Mouse (Mus musculus) testis, adult 10 weeks (tissue): ENCODE data around the gene Spryd3. TPM values are rescaled to one million over a fixed set of nuclear protein-coding genes. Genes with fewer than 3 reads are reported as not detected.

Experiments
- polyA plus RNA-seq: library from polyadenylated mRNA; stranded (reverse); fragments of 350-450 nt; fragmentation: Illumina TruSeq; extraction: RNeasy Lipid Tissue Mini Kit (QIAGEN cat#74804); gene quantifications from one replicate; pipeline ENCODE4 v1.2.3, GENCODE M21; 2014; ENCODE audit warnings: low read depth, low replicate concordance

Gene Spryd3
- 0.81 TPM for polyA plus RNA-seq

GRCm38 (mm10) chr15:102136129-102136758 lies at the start of gene Spryd3:
Spryd3 (minus strand) TSS chr15:102136234.

DNA sequence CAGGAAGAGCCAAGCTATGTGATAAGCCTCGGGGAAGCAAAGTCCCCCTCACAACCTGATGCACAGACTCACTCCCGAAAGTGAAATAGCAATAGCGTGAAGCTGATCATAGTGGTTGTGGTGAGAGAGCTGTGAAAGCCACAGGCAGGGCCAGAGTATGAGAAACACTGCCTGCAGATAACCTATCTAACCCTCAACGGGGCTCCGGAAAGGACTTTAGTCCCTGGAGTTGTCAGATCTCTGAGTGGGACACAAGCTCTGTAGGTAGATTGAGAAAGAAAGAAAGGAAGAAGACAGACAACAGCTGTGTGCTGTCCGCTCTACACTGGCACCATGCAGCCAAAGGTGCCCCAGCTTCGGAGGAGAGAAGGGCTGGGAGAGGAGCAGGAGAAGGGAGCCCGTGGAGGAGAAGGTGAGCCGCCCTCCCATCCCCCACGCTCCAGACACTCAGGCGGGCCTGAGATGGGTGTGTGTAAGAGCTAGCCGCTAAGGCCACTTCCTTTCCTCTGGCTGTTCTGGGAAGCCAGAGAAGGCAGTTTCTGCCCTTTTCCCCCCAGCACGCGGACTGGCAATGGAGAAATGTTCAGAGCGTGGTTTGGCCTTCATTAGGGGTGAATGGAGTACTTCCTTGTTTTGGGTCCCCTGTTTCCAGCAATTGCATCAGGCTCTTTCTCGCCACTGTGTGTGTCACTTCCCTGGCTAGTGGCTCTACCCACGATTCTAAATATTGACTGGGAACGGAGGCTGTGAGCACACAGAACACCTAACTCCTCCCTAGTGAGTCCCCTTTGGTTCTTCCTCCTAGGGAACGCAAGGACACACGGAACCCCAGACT lies 14.5 kb upstream of the Spryd3 start, which contains the start of gene Soat2:
Gene Soat2, plus strand, starts transcription at position 226 of the 835 bp plus-strand sequence.

DNA sequence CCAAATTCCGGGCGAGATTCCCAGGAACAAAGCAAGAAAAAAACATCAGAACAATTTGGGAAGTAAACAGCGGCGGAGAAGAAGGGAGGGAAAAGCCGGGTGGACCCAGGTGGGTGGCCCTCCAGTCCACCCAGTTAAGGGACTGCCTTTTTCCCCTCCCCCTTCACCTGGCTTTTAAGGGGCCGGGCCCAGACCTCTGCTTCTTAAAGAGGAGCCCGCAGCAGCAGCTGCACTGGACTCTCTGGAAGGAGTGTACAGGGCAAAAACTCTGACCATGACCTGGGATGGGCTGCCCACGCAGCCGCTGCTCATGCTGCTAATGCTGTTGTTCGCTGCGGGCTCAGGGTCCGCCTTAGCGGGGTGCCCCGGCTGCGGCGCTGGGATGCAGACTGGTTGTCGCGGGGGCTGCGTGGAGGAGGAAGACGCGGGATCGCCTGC lies 8.3 kb upstream of the Spryd3 start, which contains the start of gene Igfbp6:
Gene Igfbp6, plus strand, starts transcription at position 89 of the 438 bp plus-strand sequence.

DNA sequence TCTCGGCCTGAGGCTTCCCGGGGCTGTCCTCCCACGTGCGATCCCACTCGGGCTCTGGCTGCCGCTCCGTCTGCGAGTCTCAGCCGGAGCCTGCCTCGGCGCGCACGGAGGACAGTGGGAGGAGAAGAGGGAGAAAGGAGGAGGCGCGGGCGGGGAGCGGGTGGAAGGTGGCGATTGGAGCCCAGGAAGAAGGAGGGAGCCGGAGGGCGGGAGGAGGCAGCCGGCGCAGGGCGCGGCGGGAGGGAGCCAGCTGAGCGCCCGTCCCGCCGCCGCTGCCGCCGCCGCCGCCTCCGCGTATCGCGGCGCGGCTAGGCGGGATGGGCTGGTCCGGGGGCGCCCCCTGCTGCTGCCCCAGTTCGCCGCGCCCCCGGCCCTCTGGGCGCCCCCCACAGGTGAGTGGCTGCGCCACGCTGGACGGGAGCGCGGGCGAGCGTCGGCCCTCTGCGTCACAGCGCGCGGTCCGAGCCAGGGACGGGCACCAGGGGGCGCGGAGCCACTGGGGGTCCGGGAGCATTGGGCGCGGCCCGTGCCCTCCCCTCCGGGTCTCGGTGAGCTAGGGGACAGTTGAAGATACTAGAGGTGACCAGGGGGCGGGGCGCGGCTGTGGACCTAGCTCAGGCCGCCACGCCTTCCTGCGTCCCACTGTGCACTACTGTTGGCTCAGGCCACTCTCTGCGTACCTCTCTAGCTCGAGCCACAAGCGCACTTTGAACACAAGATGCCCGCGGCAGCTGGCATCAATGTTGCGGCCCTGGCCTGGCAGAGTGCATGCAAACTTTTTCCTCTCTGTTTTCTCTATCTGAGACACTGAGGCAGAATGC lies 35.7 kb downstream of the Spryd3 start, which contains the start of gene Tns2:
Gene Tns2, plus strand, starts transcription at position 253 of the 821 bp plus-strand sequence.

DNA sequence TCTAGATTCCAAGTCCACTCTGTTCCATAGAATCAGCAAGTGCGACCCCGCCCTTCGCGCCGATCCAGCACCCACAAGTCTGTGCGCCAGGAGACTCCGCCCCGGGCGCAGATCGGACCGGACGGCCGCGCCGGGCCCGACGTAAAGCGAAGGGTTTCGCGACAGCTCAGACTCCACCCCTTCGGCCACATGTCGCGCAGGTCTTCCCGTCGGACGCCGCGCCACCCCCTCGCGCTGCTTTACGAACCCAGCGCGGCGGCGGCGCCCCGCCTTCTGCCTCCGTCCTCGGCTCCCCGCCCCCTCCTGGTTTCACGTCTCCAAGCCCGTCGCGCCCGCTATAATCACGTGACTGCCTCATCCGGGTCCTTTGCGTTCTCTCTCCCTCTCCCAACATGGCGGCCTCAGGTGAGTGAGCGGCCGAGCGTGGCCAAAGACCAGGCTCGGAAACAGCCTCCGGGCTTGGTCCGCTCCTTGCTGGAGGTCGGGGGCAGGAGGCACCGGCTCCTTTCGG lies 62.4 kb downstream of the Spryd3 start, which contains the start of gene Eif4b:
Gene Eif4b, plus strand, starts transcription at position 215 of the 511 bp plus-strand sequence.

Other genes starting within 250 kb of the Spryd3 start
- gene Krt76, start 243.3 kb downstream of the Spryd3 start, polyA plus RNA-seq, result 0.08 TPM
- not detected for gene Krt4, start 211.5 kb downstream of the Spryd3 start, polyA plus RNA-seq
- gene Krt79, start 195.9 kb downstream of the Spryd3 start, polyA plus RNA-seq, result not detected
- not detected for gene Krt78, start 181.9 kb downstream of the Spryd3 start, polyA plus RNA-seq
- 0.46 TPM for gene Krt8, start 131.8 kb downstream of the Spryd3 start, polyA plus RNA-seq
- gene Krt18, start 108.1 kb downstream of the Spryd3 start, polyA plus RNA-seq, result not detected
- gene Eif4b, start 62.5 kb downstream of the Spryd3 start, polyA plus RNA-seq, result 54.3 TPM
- 3.6 TPM for gene Tns2, start 35.8 kb downstream of the Spryd3 start, polyA plus RNA-seq
- 0.57 TPM for gene Igfbp6, start 8.1 kb upstream of the Spryd3 start, polyA plus RNA-seq
- not detected for gene Soat2, start 14.3 kb upstream of the Spryd3 start, polyA plus RNA-seq
- gene Zfp740, start 67.0 kb upstream of the Spryd3 start, polyA plus RNA-seq, result 10.3 TPM
- gene Csad, start 68.5 kb upstream of the Spryd3 start, polyA plus RNA-seq, result 5.8 TPM
- not detected for gene Itgb7, start 95.7 kb upstream of the Spryd3 start, polyA plus RNA-seq
- gene Rarg, start 121.3 kb upstream of the Spryd3 start, polyA plus RNA-seq, result 1.2 TPM
- gene Gm9918, start 134.3 kb upstream of the Spryd3 start, polyA plus RNA-seq, result not detected
- 0.20 TPM for gene Mfsd5, start 143.2 kb upstream of the Spryd3 start, polyA plus RNA-seq
- 5.2 TPM for gene Espl1, start 160.0 kb upstream of the Spryd3 start, polyA plus RNA-seq
- gene Pfdn5, start 189.9 kb upstream of the Spryd3 start, polyA plus RNA-seq, result 178 TPM
- 8.8 TPM for gene Myg1, start 195.5 kb upstream of the Spryd3 start, polyA plus RNA-seq
- gene Aaas, start 214.5 kb upstream of the Spryd3 start, polyA plus RNA-seq, result 10.5 TPM
- gene Sp7, start 230.9 kb upstream of the Spryd3 start, polyA plus RNA-seq, result 0.06 TPM